Mouse (Mus musculus) heart, postnatal 0 days (tissue): ENCODE data around the gene Mthfr.

Experiments
- CTCF ChIP-seq: IDR thresholded peaks from 2 replicates; pipeline ENCODE4 v1.5.1; 2016; ENCODE audit warnings: antibody characterized with exemption, control low read depth, low read depth
- EP300 ChIP-seq: IDR thresholded peaks from 2 replicates; pipeline ENCODE4 v1.6.1; 2016; ENCODE audit warnings: antibody characterized with exemption, low read depth

DNA sequence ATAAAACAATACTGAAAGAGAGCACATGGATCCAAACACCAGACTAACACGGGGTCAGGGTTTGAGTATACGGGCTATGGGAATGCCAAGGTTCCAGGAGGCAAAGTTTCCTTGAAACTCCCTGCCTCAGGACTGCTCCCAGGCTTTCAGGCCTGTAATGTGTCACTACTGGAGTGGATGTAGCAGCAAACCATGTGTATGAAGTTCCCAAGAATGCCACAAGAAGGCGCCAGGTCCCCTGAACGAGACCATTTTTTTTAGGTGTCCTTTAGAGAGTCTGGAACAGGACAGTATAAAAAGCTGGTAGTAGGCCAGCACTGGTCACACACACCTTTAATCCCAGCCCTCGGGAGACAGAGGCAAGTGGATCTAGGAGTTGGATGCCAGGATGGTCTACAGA, 55.3 kb downstream of the Mthfr start:
- TF ChIP-seq CTCF, result no peak
- TF ChIP-seq EP300, result no peak
